Mouse (Mus musculus): ENCODE data around the gene Fam19a1. TPM values are rescaled to one million over a fixed set of nuclear protein-coding genes. Genes with fewer than 3 reads are reported as not detected.

Gene Fam19a1
- not detected in 2 replicates for polyA plus RNA-seq (2011; ENCODE audit: insufficient read depth, insufficient read length, low replicate concordance, missing spikeins)

DNA sequence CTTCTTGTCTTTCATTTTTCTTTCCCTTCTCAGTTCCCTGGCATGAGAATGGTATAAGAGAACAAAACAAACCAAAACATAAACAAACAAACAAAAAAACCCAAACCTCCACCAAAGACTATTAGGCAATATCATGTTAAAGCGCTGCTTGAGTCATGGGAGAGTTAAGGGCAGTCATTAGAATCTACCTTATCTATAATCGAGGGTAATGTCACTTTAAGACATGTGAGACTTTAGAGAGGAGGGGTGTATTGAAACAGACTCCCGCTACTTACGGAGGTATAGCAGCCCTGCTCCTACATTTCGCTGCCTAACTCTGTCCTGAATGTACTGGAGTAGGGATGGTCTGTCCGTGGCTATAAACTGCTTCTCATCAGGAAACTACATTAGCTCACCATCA lies at the start of gene Fam19a1:
Fam19a1 (plus strand) TSS at position 301 of the 400 bp plus-strand sequence.
- 32% methylated on average over 6 of the region's 6 CpGs for WGBS
- Histone ChIP-seq H3K27ac (ENCODE audit: control insufficient read depth, insufficient read depth, low read depth, low read length, poor library complexity) (no peak within 1 kb of the TSS), H3K4me1 (ENCODE audit: control insufficient read depth, insufficient read depth, low read length) (no peaks in the 10 kb centered on the region), H3K4me3 (replicated peaks; ENCODE audit: control insufficient read depth, low read depth, low read length) (no peak within 1 kb of the TSS)
- TF ChIP-seq POLR2A (IDR thresholded peaks at IDR 0.05; ENCODE audit: borderline replicate concordance, control insufficient read depth, low read depth, low read length) (no peak), CTCF (IDR thresholded peaks at IDR 0.05; ENCODE audit: control insufficient read depth, insufficient read depth, low read length) (no peak)

GRCm38 (mm10) chr6:96071080-96071479 lies 41.9 kb upstream of the Fam19a1 start:
- TF ChIP-seq CTCF (IDR thresholded peaks at IDR 0.05; ENCODE audit: control insufficient read depth, insufficient read depth, low read length), result no peak
- no peak for TF ChIP-seq POLR2A (IDR thresholded peaks at IDR 0.05; ENCODE audit: borderline replicate concordance, control insufficient read depth, low read depth, low read length)
- 42% methylated on average over 4 of the region's 4 CpGs for WGBS
- Histone ChIP-seq H3K4me3 (replicated peaks; ENCODE audit: control insufficient read depth, low read depth, low read length) (no peak overlapping the region), H3K4me1 (ENCODE audit: control insufficient read depth, insufficient read depth, low read length) (no peaks in the 10 kb centered on the region), H3K27ac (ENCODE audit: control insufficient read depth, insufficient read depth, low read depth, low read length, poor library complexity) (no peak overlapping the region)

GRCm38 (mm10) chr6:96071567-96071966 lies 41.4 kb upstream of the Fam19a1 start:
- TF ChIP-seq POLR2A (IDR thresholded peaks at IDR 0.05; ENCODE audit: borderline replicate concordance, control insufficient read depth, low read depth, low read length) (no peak), CTCF (IDR thresholded peaks at IDR 0.05; ENCODE audit: control insufficient read depth, insufficient read depth, low read length) (no peak)
- H3K4me1 ChIP-seq (ENCODE audit: control insufficient read depth, insufficient read depth, low read length), result no peaks in the 10 kb centered on the region
- H3K4me3 ChIP-seq (replicated peaks; ENCODE audit: control insufficient read depth, low read depth, low read length), result no peak overlapping the region
- no peak overlapping the region for H3K27ac ChIP-seq (ENCODE audit: control insufficient read depth, insufficient read depth, low read depth, low read length, poor library complexity)

DNA sequence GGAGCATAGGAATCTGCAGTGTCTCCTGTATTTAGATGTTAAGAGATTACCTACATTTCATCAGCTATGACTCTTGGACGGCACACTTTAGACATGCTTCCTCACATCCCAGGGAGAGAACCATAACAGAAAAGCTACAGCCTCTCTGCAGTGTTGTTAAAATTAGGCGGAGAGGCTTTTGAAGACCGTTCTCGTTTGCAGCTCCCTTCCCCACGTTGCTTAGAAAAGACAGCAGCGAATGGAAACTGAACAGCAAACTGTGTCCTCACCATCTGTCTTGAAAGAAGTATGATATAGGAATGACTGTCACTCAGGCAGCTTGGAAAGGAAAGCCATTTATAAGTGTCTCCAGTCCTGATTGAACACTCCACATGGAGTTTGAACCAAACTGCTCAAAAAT lies 23.0 kb upstream of the Fam19a1 start:
- no peak for TF ChIP-seq CTCF (IDR thresholded peaks at IDR 0.05; ENCODE audit: control insufficient read depth, insufficient read depth, low read length)
- no peaks in the 10 kb centered on the region for H3K4me1 ChIP-seq (ENCODE audit: control insufficient read depth, insufficient read depth, low read length)
- WGBS, result 81% methylated on average over 6 of the region's 6 CpGs
- no peak overlapping the region for H3K4me3 ChIP-seq (replicated peaks; ENCODE audit: control insufficient read depth, low read depth, low read length)
- H3K27ac ChIP-seq (ENCODE audit: control insufficient read depth, insufficient read depth, low read depth, low read length, poor library complexity), result no peak overlapping the region

- no peak for TF ChIP-seq CTCF (IDR thresholded peaks at IDR 0.05; ENCODE audit: control insufficient read depth, insufficient read depth, low read length)
- TF ChIP-seq POLR2A (IDR thresholded peaks at IDR 0.05; ENCODE audit: borderline replicate concordance, control insufficient read depth, low read depth, low read length), result no peak
Observed at GRCm38 (mm10) chr6:96093716-96094115, 19.2 kb upstream of the Fam19a1 start.

GRCm38 (mm10) chr6:96098225-96098624 lies 14.7 kb upstream of the Fam19a1 start:
- Histone ChIP-seq H3K4me3 (replicated peaks; ENCODE audit: control insufficient read depth, low read depth, low read length) (no peak overlapping the region), H3K4me1 (ENCODE audit: control insufficient read depth, insufficient read depth, low read length) (no peaks in the 10 kb centered on the region), H3K27ac (ENCODE audit: control insufficient read depth, insufficient read depth, low read depth, low read length, poor library complexity) (no peak overlapping the region)
- WGBS, result 71% methylated on average over 6 of the region's 6 CpGs
- TF ChIP-seq POLR2A (IDR thresholded peaks at IDR 0.05; ENCODE audit: borderline replicate concordance, control insufficient read depth, low read depth, low read length) (no peak), CTCF (IDR thresholded peaks at IDR 0.05; ENCODE audit: control insufficient read depth, insufficient read depth, low read length) (no peak)

More at GRCm38 (mm10) chr6:96093716-96094115, 19.2 kb upstream of the Fam19a1 start:
- H3K4me3 ChIP-seq (replicated peaks; ENCODE audit: control insufficient read depth, low read depth, low read length), result no peak overlapping the region
- 61% methylated on average over 1 of the region's 1 CpGs for WGBS
- H3K27ac ChIP-seq (ENCODE audit: control insufficient read depth, insufficient read depth, low read depth, low read length, poor library complexity), result no peak overlapping the region
- no peaks in the 10 kb centered on the region for H3K4me1 ChIP-seq (ENCODE audit: control insufficient read depth, insufficient read depth, low read length)

DNA sequence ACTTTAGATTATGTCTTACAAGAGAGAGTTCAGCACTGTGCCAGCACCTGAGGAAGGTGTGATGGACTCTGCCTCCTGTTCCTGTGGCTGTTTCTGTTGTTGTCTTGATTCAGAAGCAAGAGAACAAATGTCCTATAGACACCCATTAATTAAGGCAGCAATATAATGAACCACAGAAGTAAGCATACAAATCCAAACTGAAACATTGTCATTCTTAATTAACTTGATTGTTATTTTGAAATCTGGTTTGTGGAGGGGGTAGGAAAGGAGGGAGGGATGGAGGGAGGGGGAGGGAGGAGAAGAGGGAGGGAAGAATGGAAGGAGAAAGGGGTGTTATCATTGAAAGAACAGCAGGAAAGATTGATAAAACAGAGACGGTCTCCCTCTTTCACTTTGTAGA lies 1.3 kb upstream of the Fam19a1 start:
- Histone ChIP-seq H3K4me1 (ENCODE audit: control insufficient read depth, insufficient read depth, low read length) (no peaks in the 10 kb centered on the region), H3K4me3 (replicated peaks; ENCODE audit: control insufficient read depth, low read depth, low read length) (no peak overlapping the region), H3K27ac (ENCODE audit: control insufficient read depth, insufficient read depth, low read depth, low read length, poor library complexity) (no peak overlapping the region)
- WGBS, result 68% methylated on average over 1 of the region's 1 CpGs
- TF ChIP-seq CTCF (IDR thresholded peaks at IDR 0.05; ENCODE audit: control insufficient read depth, insufficient read depth, low read length) (no peak), POLR2A (IDR thresholded peaks at IDR 0.05; ENCODE audit: borderline replicate concordance, control insufficient read depth, low read depth, low read length) (no peak)

DNA sequence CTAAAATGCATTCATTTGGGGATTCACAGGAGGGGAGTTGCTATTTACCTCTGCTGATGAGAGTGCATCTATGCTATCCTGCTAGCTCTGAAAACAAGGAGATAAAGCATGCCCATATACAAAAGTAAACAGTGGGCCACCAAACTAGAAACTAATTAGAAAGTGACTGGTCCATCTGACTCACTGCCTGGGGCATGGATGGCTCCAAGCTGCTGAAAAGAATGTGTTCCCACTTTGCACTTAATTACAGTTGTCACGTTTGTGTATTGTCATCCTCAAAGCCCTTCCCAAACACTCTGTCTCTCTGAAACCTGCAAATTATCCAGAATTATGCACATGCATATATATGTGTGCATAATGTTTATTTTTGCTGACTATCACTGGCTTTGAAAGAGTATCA lies 1.2 kb downstream of the Fam19a1 start:
- TF ChIP-seq POLR2A (IDR thresholded peaks at IDR 0.05; ENCODE audit: borderline replicate concordance, control insufficient read depth, low read depth, low read length) (no peak), CTCF (IDR thresholded peaks at IDR 0.05; ENCODE audit: control insufficient read depth, insufficient read depth, low read length) (no peak)
- Histone ChIP-seq H3K27ac (ENCODE audit: control insufficient read depth, insufficient read depth, low read depth, low read length, poor library complexity) (no peak overlapping the region), H3K4me3 (replicated peaks; ENCODE audit: control insufficient read depth, low read depth, low read length) (no peak overlapping the region), H3K4me1 (ENCODE audit: control insufficient read depth, insufficient read depth, low read length) (no peaks in the 10 kb centered on the region)
- WGBS, result 53% methylated on average over 1 of the region's 1 CpGs

- TF ChIP-seq CTCF (IDR thresholded peaks at IDR 0.05; ENCODE audit: control insufficient read depth, insufficient read depth, low read length) (no peak), POLR2A (IDR thresholded peaks at IDR 0.05; ENCODE audit: borderline replicate concordance, control insufficient read depth, low read depth, low read length) (no peak)
- no peak overlapping the region for H3K4me3 ChIP-seq (replicated peaks; ENCODE audit: control insufficient read depth, low read depth, low read length)
- 5% methylated on average over 6 of the region's 6 CpGs for WGBS
- H3K27ac ChIP-seq (ENCODE audit: control insufficient read depth, insufficient read depth, low read depth, low read length, poor library complexity), result no peak overlapping the region
- H3K4me1 ChIP-seq (ENCODE audit: control insufficient read depth, insufficient read depth, low read length), result no peaks in the 10 kb centered on the region
Observed at GRCm38 (mm10) chr6:96116148-96116533, 3.2 kb downstream of the Fam19a1 start.

Data from bone marrow, adult 2 months (tissue).